Comparison of ENCODE assay signal across 11 mouse cellular contexts in the genomic region with DNA sequence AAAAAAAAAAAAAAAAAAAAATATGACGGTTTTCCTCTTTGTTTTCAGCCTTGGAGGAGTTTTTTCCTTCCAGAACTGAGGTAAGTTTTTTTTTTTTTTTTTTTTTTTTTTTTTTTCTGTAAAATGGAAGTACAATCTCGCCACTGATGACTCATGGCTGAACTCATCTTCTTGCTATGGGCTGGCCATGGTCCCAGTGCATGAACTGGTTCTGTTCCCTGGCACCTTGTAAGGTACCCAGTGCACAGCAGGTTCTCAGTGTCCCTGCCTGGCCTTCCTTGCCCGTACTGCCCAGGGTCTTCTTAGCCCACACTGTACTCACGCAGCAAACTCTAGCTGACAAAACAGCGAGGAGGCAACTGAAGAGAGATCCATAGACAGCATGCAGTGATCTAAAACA.
DNase-seq lines count a peak whose midpoint lies in the region; ATAC-seq and TF ChIP-seq lines count a peak whose summit lies in the region.
"Had no signal": no experiment of that assay in that cellular context is flagged by ENCODE, and none has a peak within 500 bp of the region (broad histone marks: within the 10 kb centered on the region; RNA-seq: fewer than 3 reads in every experiment).

No protein-coding gene starts in this region.

- no peak overlapping the region for H3K9ac ChIP-seq in forebrain, embryonic 11.5 days (ENCODE audit: low read length)
- H3K9ac ChIP-seq: embryonic facial prominence, embryonic 15.5 days; liver, embryonic 15.5 days had no signal

- TF ChIP-seq CTCF in gastrocnemius, adult 2 months (IDR thresholded peaks at IDR 0.05), result no peak

- peak; percentile 40 for DNase-seq in gastrocnemius, adult 2 months
- DNase-seq in gastrocnemius, postnatal 36 days, result no peak
- DNase-seq in adrenal gland, adult 18-20 months (ENCODE audit: low spot score in 2 of 2), result peak; percentile 8 to 29
- DNase-seq in cerebellum, adult 9-11 months, result peak; percentile 44
- DNase-seq in urinary bladder, postnatal 25 days (ENCODE audit: low spot score), result peak; percentile 14
- DNase-seq in forebrain, embryonic 11.5 days (ENCODE audit: low spot score), result no peak
- no peak for DNase-seq in spleen, adult 12 weeks (ENCODE audit: low spot score)
- no peak for DNase-seq in embryo, embryonic 11 days
- DNase-seq: kidney, adult 11 months had no signal

- H3K4me1 ChIP-seq in forebrain, embryonic 11.5 days (replicated peaks; ENCODE audit: control insufficient read depth, insufficient read depth, low read length), result no peaks in the 10 kb centered on the region
- H3K4me1 ChIP-seq: embryonic facial prominence, embryonic 15.5 days; liver, embryonic 15.5 days had no signal

- H3K27me3 ChIP-seq in forebrain, embryonic 11.5 days (ENCODE audit: control insufficient read depth, insufficient read depth, low read length), result no peaks in the 10 kb centered on the region
- H3K27me3 ChIP-seq: embryonic facial prominence, embryonic 15.5 days; liver, embryonic 15.5 days had no signal

- no peak overlapping the region for H3K4me2 ChIP-seq in forebrain, embryonic 11.5 days (ENCODE audit: low read depth, low read length, severe bottlenecking)
- H3K4me2 ChIP-seq: embryonic facial prominence, embryonic 15.5 days; liver, embryonic 15.5 days had no signal

- H3K36me3 ChIP-seq in forebrain, embryonic 11.5 days (ENCODE audit: control insufficient read depth, insufficient read depth, low read length), result no peaks in the 10 kb centered on the region
- H3K36me3 ChIP-seq: embryonic facial prominence, embryonic 15.5 days; liver, embryonic 15.5 days had no signal

- H3K27ac ChIP-seq in gastrocnemius, adult 2 months, result no peak overlapping the region
- H3K27ac ChIP-seq in forebrain, embryonic 11.5 days (ENCODE audit: low read depth, low read length), result no peak overlapping the region
- H3K27ac ChIP-seq: embryonic facial prominence, embryonic 15.5 days; liver, embryonic 15.5 days had no signal

- intact Hi-C loops in gastrocnemius, adult 2 months (cut with DNase I), result no loop called here
- intact Hi-C loops in gastrocnemius, postnatal 36 days (cut with DNase I), result no loop called here

- no peaks in the 10 kb centered on the region for H3K9me3 ChIP-seq in forebrain, embryonic 11.5 days (ENCODE audit: control insufficient read depth, low read length)
- H3K9me3 ChIP-seq: embryonic facial prominence, embryonic 15.5 days; liver, embryonic 15.5 days had no signal

- H3K4me3 ChIP-seq in gastrocnemius, adult 2 months, result no peak overlapping the region
- no peak overlapping the region for H3K4me3 ChIP-seq in forebrain, embryonic 11.5 days (ENCODE audit: low read depth, low read length)
- H3K4me3 ChIP-seq: embryonic facial prominence, embryonic 15.5 days; liver, embryonic 15.5 days had no signal

- ATAC-seq in forebrain, embryonic 11.5 days (replicated peaks; ENCODE audit: low FRiP score), result no peak

- WGBS in forebrain, embryonic 11.5 days, result 89% methylated on average over 5 of the region's 5 CpGs

Comparison
In these comparisons a context has a peak if more than half of its experiments do, and no peak if none do; other contexts are left out.
1. DNase-seq: peak in gastrocnemius, adult 2 months (single experiment), adrenal gland, adult 18-20 months (2 of 2), cerebellum, adult 9-11 months (single experiment) and urinary bladder, postnatal 25 days (single experiment); none in gastrocnemius, postnatal 36 days (0 of 2), forebrain, embryonic 11.5 days (single experiment), spleen, adult 12 weeks (single experiment) and embryo, embryonic 11 days (single experiment).